Mouse (Mus musculus) C2C12 (cell line): ENCODE measurements at regions not wholly inside any gene's neighbourhood (a gene's known extent, or its start where the extent isn't known, plus 50 kb on each side); places are given as distances from the start of the nearest gene placed in this dataset.

Source experiments
- CTCF ChIP-seq: IDR thresholded peaks from one replicate; pipeline ENCODE4 v1.5.1; 2011; ENCODE audit not compliant: control insufficient read depth, insufficient read depth, insufficient read length
- MYOD1 ChIP-seq: IDR thresholded peaks from one replicate; pipeline ENCODE4 v1.6.1; 2011; ENCODE audit warnings: low read depth; ENCODE audit not compliant: control insufficient read depth, insufficient read length

- TF ChIP-seq CTCF (no peak), MYOD1 (no peak)
These were observed 120.8 kb upstream of the Cpsf6 start for GRCm38 (mm10) chr10:117500457-117501108.
